Mouse (Mus musculus) myocyte (in vitro differentiated cells): ENCODE measurements around the gene C4b.
"Not testable (repeated sequence)": the region's sequence is repeated elsewhere in the genome, so short reads cannot be mapped to it uniquely, and the experiment has no call there.

Experiments used
- POLR2A ChIP-seq: IDR thresholded peaks from one replicate; pipeline ENCODE4 v1.6.1; 2011; ENCODE audit warnings: low read depth, mild to moderate bottlenecking, control low read depth, moderate library complexity; ENCODE audit not compliant: insufficient read length
- USF1 ChIP-seq: IDR thresholded peaks from one replicate; pipeline ENCODE4 v1.6.1; 2011; ENCODE audit warnings: low read depth, mild to moderate bottlenecking, control low read depth, moderate library complexity

- TF ChIP-seq USF1, POLR2A: not testable (repeated sequence)
These were observed 13.7 kb downstream of the C4b start for GRCm38 (mm10) chr17:34729779-34730553.
